Mouse (Mus musculus): ENCODE data around the gene Ccdc71.

The Ccdc71 gene

GRCm38 (mm10) chr9:108460319-108461178 is at the start of gene Ccdc71:
Ccdc71 (plus strand) TSS chr9:108460527.
- in situ Hi-C loops (cut with MboI, MseI): no loop called here

- in situ Hi-C loops (cut with MboI, MseI): no loop called here
These were observed 48.9 kb upstream of the Ccdc71 start for GRCm38 (mm10) chr9:108411381-108411942.

- in situ Hi-C loops (cut with MboI, MseI): no loop called here
These were observed 48.1 kb upstream of the Ccdc71 start for GRCm38 (mm10) chr9:108412221-108412620.

GRCm38 (mm10) chr9:108428384-108428783 is 31.9 kb upstream of the Ccdc71 start, which contains the start of gene Ccdc36:
Ccdc36 (minus strand) TSS chr9:108428484.
- in situ Hi-C loops (cut with MboI, MseI): no loop called here

GRCm38 (mm10) chr9:108431431-108432067 is 28.8 kb upstream of the Ccdc71 start:
- in situ Hi-C loops (cut with MboI, MseI): no loop called here

- in situ Hi-C loops (cut with MboI, MseI): no loop called here
These were observed 24.1 kb upstream of the Ccdc71 start, which contains the start of gene BC048562 for GRCm38 (mm10) chr9:108436182-108436581. BC048562 (plus strand) TSS chr9:108436482.

GRCm38 (mm10) chr9:108439176-108439575 is 21.2 kb upstream of the Ccdc71 start:
- in situ Hi-C loops (cut with MboI, MseI): no loop called here

- in situ Hi-C loops (cut with MboI, MseI): no loop called here
These were observed 19.8 kb upstream of the Ccdc71 start for GRCm38 (mm10) chr9:108440485-108440884.

GRCm38 (mm10) chr9:108441236-108441919 is 18.9 kb upstream of the Ccdc71 start:
- in situ Hi-C loops (cut with MboI, MseI): no loop called here

GRCm38 (mm10) chr9:108445125-108445524 is 15.2 kb upstream of the Ccdc71 start:
- in situ Hi-C loops (cut with MboI, MseI): no loop called here

GRCm38 (mm10) chr9:108449860-108450259 is 10.5 kb upstream of the Ccdc71 start:
- in situ Hi-C loops (cut with MboI, MseI): no loop called here

- in situ Hi-C loops (cut with MboI, MseI): no loop called here
These were observed 9.8 kb upstream of the Ccdc71 start for GRCm38 (mm10) chr9:108450292-108451169.

- in situ Hi-C loops (cut with MboI, MseI): no loop called here
These were observed 9.2 kb upstream of the Ccdc71 start for GRCm38 (mm10) chr9:108451170-108451493.

- in situ Hi-C loops (cut with MboI, MseI): no loop called here
These were observed 8.7 kb upstream of the Ccdc71 start for GRCm38 (mm10) chr9:108451519-108452160.

- in situ Hi-C loops (cut with MboI, MseI): no loop called here
These were observed 7.9 kb upstream of the Ccdc71 start for GRCm38 (mm10) chr9:108452291-108452906.

- in situ Hi-C loops (cut with MboI, MseI): no loop called here
These were observed 7.4 kb upstream of the Ccdc71 start for GRCm38 (mm10) chr9:108452911-108453310.

- in situ Hi-C loops (cut with MboI, MseI): no loop called here
These were observed 6.9 kb upstream of the Ccdc71 start for GRCm38 (mm10) chr9:108453458-108453857.

GRCm38 (mm10) chr9:108454429-108454828 is 5.9 kb upstream of the Ccdc71 start:
- in situ Hi-C loops (cut with MboI, MseI): no loop called here

GRCm38 (mm10) chr9:108455747-108456571 is 4.4 kb upstream of the Ccdc71 start:
- in situ Hi-C loops (cut with MboI, MseI): no loop called here
